Mouse (Mus musculus): ENCODE measurements around the gene Notch3. TPM values are rescaled to one million over a fixed set of nuclear protein-coding genes. Genes with fewer than 3 reads are reported as not detected.
"Not testable (repeated sequence)": the region's sequence is repeated elsewhere in the genome, so short reads cannot be mapped to it uniquely, and the experiment has no call there.

Notch3 gene
- total RNA-seq, 1 experiment: 37.4 TPM

GRCm38 (mm10) chr17:32097676-32098075 lies 69.0 kb downstream of the Notch3 start:
- H3K27ac ChIP-seq (ENCODE audit: insufficient read depth, low read depth, low read length, poor library complexity, severe bottlenecking): no peak overlapping the region
- 0 out of 2 replicates have a peak, but pooled peaks cover 3% of the 10 kb centered on the region for H3K9me3 ChIP-seq (ENCODE audit: control insufficient read depth, insufficient read depth, low read depth, low read length)
- H3K36me3 ChIP-seq (ENCODE audit: control insufficient read depth, insufficient read depth, low read length, poor library complexity, severe bottlenecking): no peaks in the 10 kb centered on the region
- in situ Hi-C loops (cut with MboI; ENCODE audit: low sequenced_read_pairs in 2 of 2, unreplicated experiment in 2 of 2): no loop called here
- H3K4me1 ChIP-seq (ENCODE audit: control insufficient read depth in 2 of 2, insufficient read depth in 2 of 2, low read length in 2 of 2, poor library complexity in 1 of 2): peaks cover 0 to 2% of the 10 kb centered on the region in 2 experiments; a peak in 1 of 4 replicates
- DNase-seq (ENCODE audit: low read depth, low spot score): no peak
- no peak overlapping the region for H3K4me3 ChIP-seq (ENCODE audit: insufficient read depth in 1 of 2, low read depth in 1 of 2, low read length in 2 of 2, poor library complexity in 1 of 2, severe bottlenecking in 1 of 2)
- TF ChIP-seq ZNF384 (IDR thresholded peaks at IDR 0.05; ENCODE audit: low read depth, low read length) (no peak), HCFC1 (IDR thresholded peaks at IDR 0.05; ENCODE audit: borderline replicate concordance, insufficient read depth, low read length) (no peak), MAFK (IDR thresholded peaks at IDR 0.05; ENCODE audit: insufficient read depth, low read depth, low read length) (no peak), ZC3H11A (IDR thresholded peaks at IDR 0.05; ENCODE audit: borderline replicate concordance, low read depth, low read length) (no peak), CHD2 (IDR thresholded peaks at IDR 0.05; ENCODE audit: low read depth, low read length) (no peak)
- H3K9ac ChIP-seq (ENCODE audit: insufficient read depth, low read depth, low read length, poor library complexity, severe bottlenecking): no peak overlapping the region

GRCm38 (mm10) chr17:32092895-32093294 lies 73.8 kb downstream of the Notch3 start:
- TF ChIP-seq ZNF384 (IDR thresholded peaks at IDR 0.05; ENCODE audit: low read depth, low read length) (no peak), HCFC1 (IDR thresholded peaks at IDR 0.05; ENCODE audit: borderline replicate concordance, insufficient read depth, low read length) (no peak), CHD2 (IDR thresholded peaks at IDR 0.05; ENCODE audit: low read depth, low read length) (no peak), ZC3H11A (IDR thresholded peaks at IDR 0.05; ENCODE audit: borderline replicate concordance, low read depth, low read length) (no peak), MAFK (IDR thresholded peaks at IDR 0.05; ENCODE audit: insufficient read depth, low read depth, low read length) (no peak)
- no peak for DNase-seq (ENCODE audit: low read depth, low spot score)
- Histone ChIP-seq H3K4me3 (ENCODE audit: insufficient read depth in 1 of 2, low read depth in 1 of 2, low read length in 2 of 2, poor library complexity in 1 of 2, severe bottlenecking in 1 of 2) (no peak overlapping the region), H3K27ac (ENCODE audit: insufficient read depth, low read depth, low read length, poor library complexity, severe bottlenecking) (no peak overlapping the region), H3K36me3 (ENCODE audit: control insufficient read depth, insufficient read depth, low read length, poor library complexity, severe bottlenecking) (no peaks in the 10 kb centered on the region), H3K4me1 (ENCODE audit: control insufficient read depth in 2 of 2, insufficient read depth in 2 of 2, low read length in 2 of 2, poor library complexity in 1 of 2) (peaks cover 0 to 8% of the 10 kb centered on the region in 2 experiments; a peak in 1 of 4 replicates), H3K9me3 (ENCODE audit: control insufficient read depth, insufficient read depth, low read depth, low read length) (0 out of 2 replicates have a peak, but pooled peaks cover 3% of the 10 kb centered on the region), H3K9ac (ENCODE audit: insufficient read depth, low read depth, low read length, poor library complexity, severe bottlenecking) (no peak overlapping the region)
- in situ Hi-C loops (cut with MboI; ENCODE audit: low sequenced_read_pairs in 2 of 2, unreplicated experiment in 2 of 2): no loop called here

GRCm38 (mm10) chr17:32092241-32092619 lies 74.4 kb downstream of the Notch3 start:
- DNase-seq (ENCODE audit: low read depth, low spot score): no peak
- Histone ChIP-seq H3K27ac (ENCODE audit: insufficient read depth, low read depth, low read length, poor library complexity, severe bottlenecking) (no peak overlapping the region), H3K4me1 (ENCODE audit: control insufficient read depth in 2 of 2, insufficient read depth in 2 of 2, low read length in 2 of 2, poor library complexity in 1 of 2) (peaks cover 0 to 14% of the 10 kb centered on the region in 2 experiments; a peak in 1 of 4 replicates), H3K4me3 (ENCODE audit: insufficient read depth in 1 of 2, low read depth in 1 of 2, low read length in 2 of 2, poor library complexity in 1 of 2, severe bottlenecking in 1 of 2) (no peak overlapping the region), H3K9me3 (ENCODE audit: control insufficient read depth, insufficient read depth, low read depth, low read length) (0 out of 2 replicates have a peak, but pooled peaks cover 3% of the 10 kb centered on the region), H3K9ac (ENCODE audit: insufficient read depth, low read depth, low read length, poor library complexity, severe bottlenecking) (no peak overlapping the region), H3K36me3 (ENCODE audit: control insufficient read depth, insufficient read depth, low read length, poor library complexity, severe bottlenecking) (no peaks in the 10 kb centered on the region)
- in situ Hi-C loops (cut with MboI; ENCODE audit: low sequenced_read_pairs in 2 of 2, unreplicated experiment in 2 of 2): no loop called here
- no peak for TF ChIP-seq MAFK (IDR thresholded peaks at IDR 0.05; ENCODE audit: insufficient read depth, low read depth, low read length)
- no peak for TF ChIP-seq ZNF384 (IDR thresholded peaks at IDR 0.05; ENCODE audit: low read depth, low read length)
- no peak for TF ChIP-seq ZC3H11A (IDR thresholded peaks at IDR 0.05; ENCODE audit: borderline replicate concordance, low read depth, low read length)
- no peak for TF ChIP-seq CHD2 (IDR thresholded peaks at IDR 0.05; ENCODE audit: low read depth, low read length)
- no peak for TF ChIP-seq HCFC1 (IDR thresholded peaks at IDR 0.05; ENCODE audit: borderline replicate concordance, insufficient read depth, low read length)

GRCm38 (mm10) chr17:32091364-32092240 lies 75.0 kb downstream of the Notch3 start:
- H3K27ac ChIP-seq (ENCODE audit: insufficient read depth, low read depth, low read length, poor library complexity, severe bottlenecking); H3K9ac ChIP-seq (ENCODE audit: insufficient read depth, low read depth, low read length, poor library complexity, severe bottlenecking); H3K9me3 ChIP-seq (ENCODE audit: control insufficient read depth, insufficient read depth, low read depth, low read length); H3K4me3 ChIP-seq (ENCODE audit: insufficient read depth in 1 of 2, low read depth in 1 of 2, low read length in 2 of 2, poor library complexity in 1 of 2, severe bottlenecking in 1 of 2); in situ Hi-C loops (cut with MboI; ENCODE audit: low sequenced_read_pairs in 2 of 2, unreplicated experiment in 2 of 2); H3K36me3 ChIP-seq (ENCODE audit: control insufficient read depth, insufficient read depth, low read length, poor library complexity, severe bottlenecking): not testable (repeated sequence)
- peak; percentile 64 for DNase-seq (ENCODE audit: low read depth, low spot score)
- H3K4me1 ChIP-seq (ENCODE audit: control insufficient read depth in 2 of 2, insufficient read depth in 2 of 2, low read length in 2 of 2, poor library complexity in 1 of 2): peaks cover 0 to 15% of the 10 kb centered on the region in 2 experiments; a peak in 1 of 4 replicates

Data from ES-E14 (cell line).